Mouse (Mus musculus) midbrain, postnatal 0 days (tissue): ENCODE measurements around the gene Kif19a. TPM values are rescaled to one million over a fixed set of nuclear protein-coding genes. Genes with fewer than 3 reads are reported as not detected.

Source experiments
- ATAC-seq: fragments of 200-750 bp; cut with Nextera tagmentation; 2 replicates; pipeline ENCODE4 v1.8.0; 2017; ENCODE audit warnings: moderate number of reproducible peaks, mild to moderate bottlenecking, moderate TSS enrichment, moderate library complexity; ENCODE audit not compliant: low FRiP score
- DNase-seq: peaks from one replicate; pipeline ENCODE4 v3.0.0-alpha.2; 2015; ENCODE audit warnings: low spot score
- H3K27ac ChIP-seq: fragments of 300-500 bp; sonication (generic); 2 replicates; pipeline ENCODE4 v1.5.1; 2014; ENCODE audit warnings: low read depth, mild to moderate bottlenecking, low read length, mixed read lengths
- H3K27me3 ChIP-seq: fragments of 300-500 bp; sonication (generic); 2 replicates; pipeline ENCODE4 v1.6.1; 2014; ENCODE audit warnings: low read length, control low read depth, mixed read lengths; ENCODE audit not compliant: insufficient read depth
- H3K36me3 ChIP-seq: fragments of 300-500 bp; sonication (generic); 2 replicates; pipeline ENCODE4 v1.6.1; 2014; ENCODE audit warnings: low read length, control low read depth, mixed read lengths; ENCODE audit not compliant: insufficient read depth
- H3K4me1 ChIP-seq: fragments of 300-500 bp; sonication (generic); 2 replicates; pipeline ENCODE4 v1.6.1; 2014; ENCODE audit warnings: mild to moderate bottlenecking, control low read depth, antibody characterized with exemption, low read length, mixed read lengths; ENCODE audit not compliant: insufficient read depth
- H3K4me2 ChIP-seq: fragments of 300-500 bp; sonication (generic); 2 replicates; pipeline ENCODE4 v1.6.1; 2014; ENCODE audit warnings: low read depth, mild to moderate bottlenecking, low read length, mixed read lengths; ENCODE audit not compliant: poor library complexity, severe bottlenecking
- H3K4me3 ChIP-seq: fragments of 300-500 bp; sonication (generic); 2 replicates; pipeline ENCODE4 v1.5.1; 2014; ENCODE audit warnings: low read depth, mild to moderate bottlenecking, low read length, moderate library complexity
- H3K9ac ChIP-seq: fragments of 300-500 bp; sonication (generic); replicated peaks from 2 replicates; pipeline ENCODE4 v1.6.1; 2014; ENCODE audit warnings: mild to moderate bottlenecking, low read length, moderate library complexity, mixed read lengths; ENCODE audit not compliant: poor library complexity, severe bottlenecking
- H3K9me3 ChIP-seq: fragments of 300-500 bp; sonication (generic); 2 replicates; pipeline ENCODE4 v1.6.1; 2016; ENCODE audit warnings: low read length, control low read depth
- CTCF ChIP-seq: IDR thresholded peaks from 2 replicates; pipeline ENCODE4 v1.5.1; 2016; ENCODE audit warnings: antibody characterized with exemption, mild to moderate bottlenecking
- WGBS: fragments of 180-500 bp; shearing (Covaris S2); extraction: QIAGEN DNeasy Blood & Tissue Kit; methylation state at CpG from one replicate; pipeline ENCODE4 v1.1.7; 2014; 5-methylcytosine and 5-hydroxymethylcytosine counted together
- polyA plus RNA-seq: library from polyadenylated mRNA; unstranded; fragments of >200 nt; fragmentation: Nextera tagmentation; extraction: Ambion mirVana; gene quantifications from 2 replicates; pipeline ENCODE4 v1.2.1, GENCODE M21; 2015
- total RNA-seq: library from RNA; depleted of rRNA; stranded (reverse); fragments of >200 nt; gene quantifications from 2 replicates; pipeline ENCODE4 v1.2.3, GENCODE M21; 2014

The Kif19a gene
- total and polyA plus RNA-seq, 2 experiments from 2014 or later, result 1.3 to 5.3 TPM

DNA sequence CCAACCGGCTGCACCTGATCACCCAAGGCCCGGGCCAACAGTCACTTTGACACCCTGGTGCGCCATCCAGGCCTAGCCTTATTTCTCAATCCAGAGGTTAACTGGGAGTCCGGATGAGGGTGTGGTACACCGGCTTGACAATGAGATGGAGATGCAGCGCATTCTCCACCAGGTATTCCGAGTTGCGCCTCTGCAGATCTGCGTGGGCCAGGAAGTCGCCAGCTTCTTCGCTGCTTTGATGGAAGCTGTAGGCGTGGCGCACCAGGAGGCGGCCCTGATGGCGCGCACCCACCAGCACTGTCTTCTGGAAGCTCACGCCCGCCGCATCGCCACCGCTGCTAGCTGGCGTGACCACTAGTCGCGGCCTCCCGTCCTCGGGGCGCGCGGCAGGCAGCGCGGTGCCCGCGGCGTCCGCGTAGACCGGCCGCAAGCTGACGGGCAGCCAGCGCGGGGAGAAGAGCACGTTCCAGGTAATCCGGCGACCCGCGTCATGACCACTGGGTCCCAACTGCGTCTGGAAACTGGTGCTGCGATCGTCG lies 26.2 kb downstream of the Kif19a start:
- DNase-seq (peak; percentile 48), ATAC-seq (no peak)
- Histone ChIP-seq H3K4me3 (peak overlapping the region; percentile 42), H3K4me2 (peak overlapping the region; percentile 76), H3K4me1 (peaks cover 33% of the 10 kb centered on the region), H3K36me3 (no peaks in the 10 kb centered on the region), H3K9ac (peak overlapping the region; percentile 79), H3K27ac (peak overlapping the region; percentile 81), H3K9me3 (no peaks in the 10 kb centered on the region), H3K27me3 (no peaks in the 10 kb centered on the region)
- no peak for TF ChIP-seq CTCF
- WGBS, result 8% methylated on average over 46 of the region's 50 CpGs

DNA sequence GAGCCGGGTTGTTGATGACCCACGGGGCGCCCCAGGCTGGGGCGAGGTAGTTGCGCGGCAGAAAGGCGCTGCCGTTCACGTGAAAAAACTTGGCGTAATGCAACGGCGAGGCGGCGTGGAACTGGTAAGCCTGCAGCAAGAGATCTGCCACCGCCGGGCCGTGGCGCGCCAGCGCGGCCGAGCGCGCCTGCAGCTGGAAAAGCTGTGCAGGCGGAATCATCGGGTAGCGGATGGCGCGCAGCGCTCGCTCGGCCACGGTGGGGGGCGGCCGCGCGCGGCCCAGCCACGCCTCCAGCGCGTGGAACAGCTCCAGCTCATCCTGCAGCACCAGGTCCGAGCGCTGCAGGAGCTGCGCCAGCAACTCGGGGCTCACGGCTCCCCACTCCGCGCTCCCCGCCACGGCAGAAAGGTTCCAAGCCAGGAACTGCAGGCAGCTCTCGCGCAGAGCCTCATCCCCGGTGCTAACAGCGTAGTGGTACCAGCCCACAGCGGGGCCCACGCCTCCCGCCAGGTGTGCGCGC lies 26.8 kb downstream of the Kif19a start:
- H3K9me3 ChIP-seq, result no peaks in the 10 kb centered on the region
- peaks cover 33% of the 10 kb centered on the region for H3K4me1 ChIP-seq
- H3K4me2 ChIP-seq, result peak overlapping the region; percentile 76
- peak overlapping the region; percentile 81 for H3K27ac ChIP-seq
- peak; percentile 8; the same call in 1 of the 2 replicates for TF ChIP-seq CTCF
- ATAC-seq (0 out of 2 replicates have a peak, but pooled peaks have one; percentile 9), DNase-seq (peak; percentile 80)
- H3K27me3 ChIP-seq, result no peaks in the 10 kb centered on the region
- WGBS, result 1% methylated on average over 53 of the region's 59 CpGs
- H3K36me3 ChIP-seq, result no peaks in the 10 kb centered on the region
- H3K4me3 ChIP-seq, result peak overlapping the region; percentile 42
- H3K9ac ChIP-seq, result peak overlapping the region; percentile 79

DNA sequence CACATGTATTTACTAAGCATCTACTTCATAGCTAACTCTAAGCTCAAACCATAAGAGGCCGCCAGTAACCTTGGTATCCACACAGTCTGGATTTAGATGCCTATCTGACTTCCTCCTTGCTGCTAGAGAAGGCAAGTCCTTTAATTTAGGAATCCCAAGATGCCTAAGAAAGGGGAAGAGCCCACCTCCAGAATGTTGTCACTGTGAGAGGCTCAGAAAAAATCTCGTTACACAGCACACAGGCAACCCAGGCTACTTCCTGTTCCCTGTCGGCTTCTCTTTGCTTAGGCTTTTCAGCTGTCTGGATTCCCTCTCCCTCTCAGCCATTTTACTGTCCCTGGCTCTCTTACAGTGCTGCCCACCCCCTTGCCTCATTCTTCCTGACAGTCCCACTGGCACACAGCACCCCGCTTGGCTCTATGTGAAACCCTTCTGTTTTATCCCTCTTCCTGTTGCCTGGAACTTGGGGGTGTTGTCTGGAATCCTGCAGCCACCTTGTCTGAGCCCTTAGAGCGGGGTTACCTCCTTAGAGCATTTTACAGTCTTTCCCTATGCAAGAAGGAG lies 27.8 kb downstream of the Kif19a start:
- Histone ChIP-seq H3K27me3 (no peaks in the 10 kb centered on the region), H3K4me2 (peak overlapping the region; percentile 76), H3K36me3 (no peaks in the 10 kb centered on the region), H3K4me3 (no peak overlapping the region), H3K27ac (peak overlapping the region; percentile 81; the same call in 1 of the 2 replicates), H3K9ac (0 out of 2 replicates have a peak overlapping the region, but pooled peaks have one; percentile 8), H3K9me3 (no peaks in the 10 kb centered on the region), H3K4me1 (peaks cover 33% of the 10 kb centered on the region)
- DNase-seq, result no peak
- WGBS, result 48% methylated on average over 5 of the region's 5 CpGs
- TF ChIP-seq CTCF, result no peak
- ATAC-seq, result no peak

DNA sequence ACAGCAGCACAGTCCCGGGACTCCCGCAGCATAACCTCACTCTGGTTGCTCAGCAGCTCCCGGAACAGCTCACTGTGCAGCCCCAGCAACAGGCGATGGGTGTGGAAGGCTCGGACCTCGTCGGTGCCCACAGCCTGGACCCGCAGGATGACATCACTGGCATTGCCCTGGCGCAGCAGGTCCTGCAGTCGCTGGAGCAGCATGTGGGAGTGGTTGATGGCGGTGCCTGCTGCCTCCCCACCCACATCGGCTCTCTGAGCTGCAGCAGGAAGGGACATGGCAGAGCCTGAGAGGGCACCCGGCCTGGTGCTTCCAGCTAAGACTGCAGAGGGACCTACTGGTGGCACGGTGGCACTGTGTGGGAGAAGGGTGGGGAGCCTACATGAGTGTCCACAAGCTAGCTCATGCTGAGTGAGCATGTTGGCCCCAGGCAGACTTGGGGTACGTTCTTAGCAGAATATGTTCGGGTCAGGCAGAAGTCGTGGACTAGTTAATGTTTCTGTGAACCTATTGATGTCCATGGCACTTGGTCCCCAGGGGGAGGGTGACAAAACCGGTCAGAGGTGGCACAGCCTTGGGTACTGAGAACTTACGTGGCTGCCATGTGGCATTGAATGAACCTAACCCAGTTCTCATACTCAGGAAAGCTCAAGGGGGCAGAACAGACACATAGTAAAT lies 28.8 kb downstream of the Kif19a start:
- peaks cover 33% of the 10 kb centered on the region for H3K4me1 ChIP-seq
- 52% methylated on average over 19 of the region's 19 CpGs for WGBS
- H3K9me3 ChIP-seq, result no peaks in the 10 kb centered on the region
- no peaks in the 10 kb centered on the region for H3K36me3 ChIP-seq
- H3K27ac ChIP-seq, result peak overlapping the region; percentile 43
- no peak for ATAC-seq
- H3K4me3 ChIP-seq, result no peak overlapping the region
- TF ChIP-seq CTCF, result no peak
- 0 out of 2 replicates have a peak overlapping the region, but pooled peaks have one; percentile 19 for H3K9ac ChIP-seq
- H3K27me3 ChIP-seq, result no peaks in the 10 kb centered on the region
- peak overlapping the region; percentile 76; the same call in 1 of the 2 replicates for H3K4me2 ChIP-seq
- no peak for DNase-seq

DNA sequence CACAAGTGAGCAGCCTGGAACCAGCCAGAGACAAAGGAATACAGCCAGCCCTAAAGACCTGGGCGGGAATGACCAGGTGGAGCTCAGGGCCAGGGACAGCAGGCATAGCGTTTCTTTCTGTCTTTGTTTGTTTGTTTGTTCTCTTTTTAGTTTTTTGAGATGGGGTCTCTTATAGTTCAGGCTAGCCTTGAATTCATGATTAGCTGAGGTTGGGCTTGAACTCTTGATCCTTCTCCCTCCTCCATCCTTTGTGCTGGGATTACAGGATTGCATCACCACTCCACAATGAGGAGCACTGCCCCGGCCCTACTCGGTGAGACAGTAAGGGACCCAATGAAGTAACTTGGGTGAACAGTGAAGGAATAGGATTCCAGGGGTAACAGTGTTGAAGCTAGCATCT lies 29.5 kb downstream of the Kif19a start:
- peaks cover 30% of the 10 kb centered on the region for H3K4me1 ChIP-seq
- peak overlapping the region; percentile 73 for H3K27ac ChIP-seq
- ATAC-seq, result no peak

More for the DNA sequence above, 29.5 kb downstream of the Kif19a start:
- Histone ChIP-seq H3K9me3 (no peaks in the 10 kb centered on the region), H3K9ac (peak overlapping the region; percentile 63), H3K36me3 (no peaks in the 10 kb centered on the region), H3K27me3 (no peaks in the 10 kb centered on the region), H3K4me2 (peak overlapping the region; percentile 48), H3K4me3 (peak overlapping the region; percentile 29; the same call in 1 of the 2 replicates)
- no peak for DNase-seq
- 16% methylated on average over 4 of the region's 4 CpGs for WGBS
- no peak for TF ChIP-seq CTCF
